Mouse (Mus musculus): ENCODE results near the gene Fnbp1. TPM values are rescaled to one million over a fixed set of nuclear protein-coding genes. Genes with fewer than 3 reads are reported as not detected.

Gene Fnbp1
- polyA plus RNA-seq, 1 experiment = 0.15 TPM

GRCm38 (mm10) chr2:30981790-30982513, 159.9 kb downstream of the Fnbp1 start, which contains the start of the genes BC005624 and Usp20:
Gene BC005624, minus strand, starts transcription at chr2:30982201.
Gene Usp20, plus strand, starts transcription at chr2:30982279.
- no peaks in the 10 kb centered on the region for H3K27me3 ChIP-seq (ENCODE audit: control insufficient read depth)
- TF ChIP-seq TAL1 (IDR thresholded peaks at IDR 0.05; ENCODE audit: low read length) (no peak), GATA1 (IDR thresholded peaks at IDR 0.05; ENCODE audit: low read length) (no peak)
- H3K4me1 ChIP-seq (ENCODE audit: control insufficient read depth) = peaks cover 49% of the 10 kb centered on the region
- peak within 1 kb of the TSS; percentile 86 for H3K4me3 ChIP-seq (replicated peaks)
- H3K9me3 ChIP-seq (ENCODE audit: control insufficient read depth, low read length) = no peaks in the 10 kb centered on the region
- H3K36me3 ChIP-seq (ENCODE audit: control insufficient read depth) = peaks cover 32% of the 10 kb centered on the region

Other genes with a start within 250 kb of the Fnbp1 start
- not detected in 2 replicates for gene Ptges, start 212.1 kb downstream of the Fnbp1 start, polyA plus RNA-seq (2012)
- gene Tor1b, start 189.0 kb downstream of the Fnbp1 start, polyA plus RNA-seq (2012) = 0.83 and 1.4 TPM in 2 replicates
- gene Tor1a, start 174.1 kb downstream of the Fnbp1 start, polyA plus RNA-seq (2012) = 4.8 and 6.5 TPM in 2 replicates
- gene BC005624, start 159.8 kb downstream of the Fnbp1 start, polyA plus RNA-seq (2012) = 1.8 and 2.2 TPM in 2 replicates
- 0.30 and 0.32 TPM in 2 replicates for gene Usp20, start 159.7 kb downstream of the Fnbp1 start, polyA plus RNA-seq (2012)
- 0.36 and 1.2 TPM in 2 replicates for gene Gpr107, start 10.3 kb upstream of the Fnbp1 start, polyA plus RNA-seq (2012)
- gene Ncs1, start 103.8 kb upstream of the Fnbp1 start, polyA plus RNA-seq (2012) = not detected in 2 replicates
- not detected in 2 replicates for gene Hmcn2, start 172.4 kb upstream of the Fnbp1 start, polyA plus RNA-seq (2012)

All from erythroblast, embryonic 14.5 days (primary cell).